Mouse (Mus musculus): ENCODE data around the gene Gipc1. TPM values are rescaled to one million over a fixed set of nuclear protein-coding genes. Genes with fewer than 3 reads are reported as not detected.

The Gipc1 gene
- total RNA-seq, 2 experiments from 2014 or later, result 89.8 to 105 TPM

DNA sequence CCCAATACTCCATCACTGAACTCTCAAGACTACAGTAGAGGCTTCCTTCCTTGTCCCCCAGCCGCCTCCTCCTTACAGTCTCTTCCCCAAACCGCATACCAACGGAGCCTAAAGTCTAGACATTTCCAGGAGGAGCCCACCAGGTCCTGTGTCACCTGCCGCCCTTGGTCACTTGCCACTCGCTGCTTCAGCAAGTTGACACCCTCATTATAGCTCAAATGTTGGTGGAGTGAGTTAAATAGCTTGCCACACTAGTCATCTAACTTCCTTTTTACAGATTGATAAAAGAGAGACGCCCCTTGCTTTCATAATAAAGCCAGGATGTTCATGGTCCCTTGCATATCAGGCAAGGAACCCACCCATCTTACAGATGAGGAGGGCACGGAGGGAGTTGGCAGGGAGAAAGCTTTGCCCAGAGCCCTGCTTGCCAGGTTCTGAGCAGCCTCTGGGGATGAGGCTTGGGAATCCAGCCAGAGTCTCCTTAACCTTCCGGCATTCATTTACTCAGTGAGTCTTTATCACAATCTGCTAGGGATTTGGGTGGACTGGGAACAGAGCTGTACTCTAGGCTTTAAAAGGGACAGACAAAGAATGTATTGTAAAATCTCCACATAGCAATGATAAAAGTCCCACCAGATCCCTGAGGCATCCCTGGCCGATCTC lies 48.1 kb downstream of the Gipc1 start:
- intact Hi-C loops (cut with DNase I), result no loop called here
- no peak for DNase-seq (ENCODE audit: low spot score in 2 of 2)

DNA sequence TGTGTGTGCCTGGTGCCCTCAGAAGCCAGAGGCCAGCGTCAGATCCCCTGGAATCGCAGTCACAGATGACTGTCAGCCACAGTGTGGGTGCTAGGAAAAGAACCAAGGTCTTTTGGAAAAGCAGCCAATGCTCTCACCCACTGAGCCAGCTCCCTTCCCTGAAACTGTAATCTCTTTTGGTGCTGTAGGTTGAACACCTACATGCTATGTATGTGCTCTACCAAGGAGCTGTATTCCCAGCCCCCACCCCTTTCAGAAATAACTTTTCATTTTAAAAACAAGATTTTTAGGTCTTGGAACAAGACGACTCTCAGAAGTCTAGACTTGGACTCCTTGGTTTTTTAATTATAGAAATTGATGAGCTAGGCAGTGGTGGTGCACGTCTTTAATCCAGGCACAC lies 50.9 kb downstream of the Gipc1 start:
- peak in 1 of 2 experiments; percentile 47 for DNase-seq (ENCODE audit: low spot score in 2 of 2)
- intact Hi-C loops (cut with DNase I), result no loop called here

GRCm38 (mm10) chr8:83706411-83706810 lies 53.9 kb downstream of the Gipc1 start:
- no peak for DNase-seq (ENCODE audit: low spot score in 2 of 2)
- intact Hi-C loops (cut with DNase I), result no loop called here

DNA sequence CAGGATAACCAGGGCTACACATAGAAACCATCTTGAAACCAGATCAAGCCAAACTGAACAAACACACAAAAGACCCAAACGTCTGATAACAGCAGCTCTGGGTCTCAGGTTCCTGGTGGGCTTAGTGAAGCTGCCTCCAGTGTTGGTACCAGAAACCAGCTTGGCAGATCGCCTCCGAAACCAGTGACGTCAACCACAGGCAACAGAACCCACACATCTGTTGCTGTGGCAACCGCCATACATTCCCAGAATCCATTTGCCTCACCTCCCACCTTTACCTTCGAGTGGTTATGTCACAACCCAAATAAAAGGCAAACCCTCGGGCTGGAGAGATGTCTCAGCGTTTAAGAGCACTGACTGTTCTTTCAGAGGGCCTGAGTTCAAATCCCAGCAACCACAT lies 55.1 kb downstream of the Gipc1 start:
- DNase-seq (ENCODE audit: low spot score in 2 of 2), result peak in 1 of 2 experiments; percentile 66
- intact Hi-C loops (cut with DNase I), result no loop called here

Other genes starting within 250 kb of the Gipc1 start
- gene Scoc, start 194.3 kb upstream of the Gipc1 start, total RNA-seq (2021), result 100 to 1,000 TPM; 207 to 231 TPM
- not detected for gene Olfr370, start 116.9 kb upstream of the Gipc1 start, total RNA-seq (2021)
- 100 to 1,000 TPM; 134 to 156 TPM for gene Ndufb7, start 86.0 kb upstream of the Gipc1 start, total RNA-seq (2021)
- 100 to 1,000 TPM; 564 to 620 TPM for gene Tecr, start 44.7 kb upstream of the Gipc1 start, total RNA-seq (2021)
- 10 to 100 TPM; 49.4 to 54.2 TPM for gene Dnajb1, start 44.5 kb upstream of the Gipc1 start, total RNA-seq (2021)
- 1 to 10 TPM; 1.1 to 1.2 TPM for gene Ptger1, start 14.0 kb downstream of the Gipc1 start, total RNA-seq (2021)
- 10 to 100 TPM; 52.9 to 65.1 TPM for gene Pkn1, start 46.5 kb downstream of the Gipc1 start, total RNA-seq (2021)
- 10 to 100 TPM; 15.4 to 18.6 TPM for gene Ddx39, start 62.5 kb downstream of the Gipc1 start, total RNA-seq (2021)
- 10 to 100 TPM in 1 of 2 experiments, 1 to 10 TPM in 1; 6.0 to 10.8 TPM for gene Adgre5, start 88.6 kb downstream of the Gipc1 start, total RNA-seq (2021)
- 100 to 1,000 TPM; 422 to 433 TPM for gene Adgrl1, start 247.4 kb downstream of the Gipc1 start, total RNA-seq (2021)

All from left cerebral cortex, postnatal 36 days (tissue).